Mouse (Mus musculus) CH12.LX (cell line): ENCODE data around the gene Pipox. TPM values are rescaled to one million over a fixed set of nuclear protein-coding genes. Genes with fewer than 3 reads are reported as not detected.

Experiments
- DNase-seq: peaks from one replicate; pipeline ENCODE4 v3.0.0-alpha.2; 2013; ENCODE audit errors: extremely low read depth
- H3K27ac ChIP-seq: 2 replicates; pipeline ENCODE4 v1.5.1; 2012; ENCODE audit warnings: low read depth, mild to moderate bottlenecking, control low read depth, moderate library complexity; ENCODE audit not compliant: insufficient read depth
- H3K27me3 ChIP-seq: replicated peaks from 2 replicates; pipeline ENCODE3; 2012; ENCODE audit warnings: inconsistent platforms
- H3K36me3 ChIP-seq, 2 experiments: replicated peaks in 1 of 2; 2 replicates each; pipeline versions ENCODE3 to v1.6.1; 2012; ENCODE audit warnings: inconsistent platforms in 1 of 2, low read length in 1 of 2, mild to moderate bottlenecking in 1 of 2, mixed read lengths in 1 of 2, moderate library complexity in 1 of 2; ENCODE audit not compliant: control insufficient read depth in 1 of 2, insufficient read depth in 1 of 2
- H3K4me1 ChIP-seq, 2 experiments: 2 replicates each; pipeline ENCODE4 v1.6.1; 2012; ENCODE audit warnings: inconsistent platforms in 1 of 2, moderate library complexity in 1 of 2; ENCODE audit not compliant: insufficient read depth in 2 of 2, control insufficient read depth in 1 of 2
- H3K4me2 ChIP-seq: 2 replicates; pipeline ENCODE4 v1.6.1; 2012; ENCODE audit warnings: low read depth, mild to moderate bottlenecking, control low read depth; ENCODE audit not compliant: poor library complexity, insufficient read depth, severe bottlenecking
- H3K4me3 ChIP-seq, 3 experiments: fragments of 150-350 bp in 1 of 3; sonication (generic) in 1 of 3; replicated peaks in 1 of 3; 2 replicates each; pipeline versions ENCODE3 to v1.5.1; 2011 to 2012; ENCODE audit warnings: low read depth in 2 of 3, low read length in 2 of 3, mild to moderate bottlenecking in 2 of 3, moderate library complexity in 2 of 3, control low read depth in 1 of 3, improper control_type of control experiment in 1 of 3, inconsistent platforms in 1 of 3, mixed read lengths in 1 of 3; ENCODE audit not compliant: poor library complexity in 1 of 3
- H3K79me2 ChIP-seq: replicated peaks from 2 replicates; pipeline ENCODE4 v1.6.1; 2012; ENCODE audit warnings: mild to moderate bottlenecking, moderate library complexity; ENCODE audit not compliant: control insufficient read depth, poor library complexity, insufficient read depth, severe bottlenecking; ENCODE audit errors: extremely low read depth
- H3K9ac ChIP-seq: 2 replicates; pipeline ENCODE4 v1.6.1; 2012; ENCODE audit warnings: low read depth, mild to moderate bottlenecking, control low read depth, moderate library complexity; ENCODE audit not compliant: insufficient read depth
- H3K9me3 ChIP-seq: replicated peaks from 2 replicates; pipeline ENCODE3; 2012; ENCODE audit warnings: low read length, inconsistent platforms, mixed read lengths
- CTCF ChIP-seq, 2 experiments: IDR thresholded peaks in 1 of 2; conservative IDR thresholded peaks in 1 of 2; 2 replicates each; pipeline ENCODE4 v1.5.1; 2011 to 2012; ENCODE audit warnings: low read depth in 2 of 2, low read length in 2 of 2, improper control_type of control experiment in 1 of 2, inconsistent platforms in 1 of 2, mild to moderate bottlenecking in 1 of 2, moderate library complexity in 1 of 2
- E2F4 ChIP-seq: IDR thresholded peaks from 2 replicates; pipeline ENCODE4 v1.6.1; 2011; ENCODE audit warnings: low read depth, low read length, improper control_type of control experiment; ENCODE audit not compliant: insufficient replicate concordance
- ELF1 ChIP-seq: IDR thresholded peaks from 2 replicates; pipeline ENCODE4 v1.6.1; 2014; ENCODE audit warnings: low read depth, mild to moderate bottlenecking, inconsistent platforms, low read length, improper control_type of control experiment
- ETS1 ChIP-seq: conservative IDR thresholded peaks from 2 replicates; pipeline ENCODE4 v1.6.1; 2012; ENCODE audit warnings: low read depth, mild to moderate bottlenecking, inconsistent platforms, low read length, improper control_type of control experiment, moderate library complexity
- GABPA ChIP-seq: IDR thresholded peaks from 2 replicates; pipeline ENCODE4 v1.6.1; 2012; ENCODE audit warnings: low read depth, low read length, improper control_type of control experiment, inconsistent platforms; ENCODE audit not compliant: insufficient replicate concordance
- MAFK ChIP-seq: IDR thresholded peaks from 2 replicates; pipeline ENCODE4 v1.6.1; 2011; ENCODE audit warnings: low read length, improper control_type of control experiment; ENCODE audit not compliant: insufficient replicate concordance
- MAX ChIP-seq: IDR thresholded peaks from 2 replicates; pipeline ENCODE4 v1.6.1; 2011; ENCODE audit warnings: low read length, improper control_type of control experiment
- MYC ChIP-seq: IDR thresholded peaks from 2 replicates; pipeline ENCODE4 v1.6.1; 2011; ENCODE audit warnings: low read depth, mild to moderate bottlenecking, improper control_type of control experiment, low read length
- NRF1 ChIP-seq: IDR thresholded peaks from 2 replicates; pipeline ENCODE4 v1.6.1; 2014; ENCODE audit warnings: low read depth, mild to moderate bottlenecking, inconsistent platforms, low read length, improper control_type of control experiment, moderate library complexity
- POLR2A ChIP-seq: IDR thresholded peaks from 2 replicates; pipeline ENCODE4 v1.6.1; 2011; ENCODE audit warnings: low read depth, mild to moderate bottlenecking, improper control_type of control experiment, low read length
- RAD21 ChIP-seq: IDR thresholded peaks from 2 replicates; pipeline ENCODE4 v1.6.1; 2011; ENCODE audit warnings: low read depth, mild to moderate bottlenecking, low read length, improper control_type of control experiment, moderate library complexity
- RCOR1 ChIP-seq: conservative IDR thresholded peaks from 2 replicates; pipeline ENCODE4 v1.6.1; 2012; ENCODE audit warnings: low read depth, mild to moderate bottlenecking, inconsistent platforms, low read length, improper control_type of control experiment
- SIN3A ChIP-seq: IDR thresholded peaks from 2 replicates; pipeline ENCODE4 v1.6.1; 2012; ENCODE audit warnings: low read length, improper control_type of control experiment, inconsistent platforms
- SMC3 ChIP-seq: IDR thresholded peaks from 2 replicates; pipeline ENCODE4 v1.6.1; 2011; ENCODE audit warnings: low read depth, low read length, improper control_type of control experiment
- TBP ChIP-seq: conservative IDR thresholded peaks from 2 replicates; pipeline ENCODE4 v1.6.1; 2011; ENCODE audit warnings: low read depth, low read length, improper control_type of control experiment
- USF1 ChIP-seq: IDR thresholded peaks from 2 replicates; pipeline ENCODE4 v1.6.1; 2014; ENCODE audit warnings: low read depth, mild to moderate bottlenecking, inconsistent platforms, low read length, improper control_type of control experiment
- ZC3H11A ChIP-seq: IDR thresholded peaks from 2 replicates; pipeline ENCODE4 v1.6.1; 2012; ENCODE audit warnings: low read depth, mild to moderate bottlenecking, inconsistent platforms, low read length, improper control_type of control experiment
- ZKSCAN1 ChIP-seq: IDR thresholded peaks from 2 replicates; pipeline ENCODE4 v1.6.1; 2012; ENCODE audit warnings: low read depth, inconsistent platforms, low read length, improper control_type of control experiment, borderline replicate concordance
- ZNF384 ChIP-seq: IDR thresholded peaks from 2 replicates; pipeline ENCODE4 v1.6.1; 2012; ENCODE audit warnings: low read depth, low read length, improper control_type of control experiment, inconsistent platforms
- dilution Hi-C: fragments of 300-500 bp; cut with MboI; formaldehyde crosslinking; loops from 2 replicates; pipeline ENCODE4 v1.14.3; 2020; ENCODE audit warnings: low sequenced_read_pairs; ENCODE audit not compliant: extremely low pct_unique_long_range_greater_than_20kb, extremely low pct_ligation_motif_present
- in situ Hi-C: fragments of 300-500 bp; cut with MboI; formaldehyde crosslinking; loops from 3 replicates; pipeline ENCODE4 v1.14.3; 2019; ENCODE audit warnings: low sequenced_read_pairs, low pct_ligation_motif_present, low pct_unique_long_range_greater_than_20kb, mixed read lengths
- polyA plus RNA-seq: library from polyadenylated mRNA; unstranded; fragments of >175 nt; gene quantifications from 2 replicates; pipeline ENCODE4 v1.2.1, GENCODE M21; 2012; ENCODE audit warnings: low read depth; ENCODE audit not compliant: insufficient read length
- total RNA-seq, 2 experiments: library from RNA; depleted of rRNA; stranded (reverse); fragments of 300-350 nt in 1 of 2; fragments of >200 nt in 1 of 2; gene quantifications; 2 replicates each; pipeline ENCODE4 v1.2.3; 2012 to 2014

The Pipox gene
- total and polyA plus RNA-seq, 3 experiments, result 0.13 to 0.36 (median 0.21) TPM

GRCm38 (mm10) chr11:77872236-77872635 is 21.7 kb downstream of the Pipox start:
- Histone ChIP-seq H3K9me3 (no peaks in the 10 kb centered on the region), H3K4me1 (peaks cover 0 to 30% of the 10 kb centered on the region in 2 experiments; a peak in 2 of 4 replicates), H3K79me2 (no peaks in the 10 kb centered on the region), H3K27me3 (no peaks in the 10 kb centered on the region), H3K27ac (no peak overlapping the region), H3K4me3 (no peak overlapping the region), H3K9ac (no peak overlapping the region), H3K36me3 (no peaks in the 10 kb centered on the region), H3K4me2 (no peak overlapping the region)
- no peak for DNase-seq
- dilution Hi-C loops (no loop called here), in situ Hi-C loops (no loop called here)
- TF ChIP-seq SIN3A, result no peak
- no peak for TF ChIP-seq RAD21
- TF ChIP-seq POLR2A, result no peak
- TF ChIP-seq GABPA, result no peak
- TF ChIP-seq TBP, result no peak
- TF ChIP-seq MYC, result no peak
- TF ChIP-seq MAX, result no peak
- TF ChIP-seq ZKSCAN1, result no peak
- no peak for TF ChIP-seq RCOR1
- TF ChIP-seq CTCF (conservative IDR thresholded peaks at IDR 0.05 in 1 of 2, IDR thresholded peaks at IDR 0.05 in 1 of 2; ENCODE audit: low read depth in 2 of 2, low read length in 2 of 2), result no peak
- TF ChIP-seq ZC3H11A, result no peak
- TF ChIP-seq, all 38 proteins: peak for 0

- no peak overlapping the region for H3K9ac ChIP-seq
- TF ChIP-seq E2F4 (no peak), ZNF384 (no peak), MAFK (no peak), ETS1 (no peak), USF1 (no peak), NRF1 (no peak), ELF1 (no peak), SMC3 (no peak)
- TF ChIP-seq, all 38 proteins: peak for 0
- H3K27me3 ChIP-seq, result no peaks in the 10 kb centered on the region
- dilution Hi-C loops, result no loop called here
- no peak overlapping the region for H3K27ac ChIP-seq
- H3K4me3 ChIP-seq, result no peak overlapping the region
- in situ Hi-C loops, result no loop called here
- H3K9me3 ChIP-seq, result no peaks in the 10 kb centered on the region
- no peak for DNase-seq
- H3K79me2 ChIP-seq, result no peaks in the 10 kb centered on the region
- no peaks in the 10 kb centered on the region for H3K36me3 ChIP-seq
- H3K4me2 ChIP-seq, result no peak overlapping the region
- H3K4me1 ChIP-seq, result peaks cover 0 to 38% of the 10 kb centered on the region in 2 experiments; a peak in 2 of 4 replicates
Measured at GRCm38 (mm10) chr11:77871436-77871835, 22.5 kb downstream of the Pipox start.
